Mouse (Mus musculus) heart, postnatal 0 days (tissue): ENCODE measurements around the gene Dcpp3. TPM values are rescaled to one million over a fixed set of nuclear protein-coding genes. Genes with fewer than 3 reads are reported as not detected.
"Not testable (repeated sequence)": the region's sequence is repeated elsewhere in the genome, so short reads cannot be mapped to it uniquely, and the experiment has no call there.

Experiments used
- ATAC-seq: fragments of 200-750 bp; cut with Nextera tagmentation; 2 replicates; pipeline ENCODE4 v1.8.0; 2017; ENCODE audit warnings: low read depth, moderate number of reproducible peaks, moderate library complexity; ENCODE audit not compliant: insufficient read depth
- DNase-seq: peaks from one replicate; pipeline ENCODE4 v3.0.0-alpha.2; 2016; ENCODE audit warnings: low spot score
- H3K27ac ChIP-seq: fragments of 300-500 bp; sonication (generic); 2 replicates; pipeline ENCODE4 v1.5.1; 2014; ENCODE audit warnings: low read depth, mild to moderate bottlenecking
- H3K27me3 ChIP-seq: fragments of 300-500 bp; sonication (generic); 2 replicates; pipeline ENCODE4 v1.6.1; 2014; ENCODE audit warnings: low read length, mixed read lengths; ENCODE audit not compliant: control insufficient read depth, insufficient read depth
- H3K36me3 ChIP-seq: fragments of 300-500 bp; sonication (generic); replicated peaks from 2 replicates; pipeline ENCODE4 v1.6.1; 2014; ENCODE audit warnings: low read length, mixed read lengths; ENCODE audit not compliant: control insufficient read depth, insufficient read depth
- H3K4me1 ChIP-seq: fragments of 300-500 bp; sonication (generic); 2 replicates; pipeline ENCODE4 v1.6.1; 2014; ENCODE audit warnings: antibody characterized with exemption; ENCODE audit not compliant: control insufficient read depth, insufficient read depth
- H3K4me2 ChIP-seq: fragments of 300-500 bp; sonication (generic); 2 replicates; pipeline ENCODE4 v1.6.1; 2014; ENCODE audit warnings: low read depth, mild to moderate bottlenecking, low read length, moderate library complexity
- H3K4me3 ChIP-seq: fragments of 300-500 bp; sonication (generic); 2 replicates; pipeline ENCODE4 v1.5.1; 2014; ENCODE audit warnings: low read depth, low read length
- H3K9ac ChIP-seq: fragments of 300-500 bp; sonication (generic); replicated peaks from 2 replicates; pipeline ENCODE4 v1.6.1; 2014; ENCODE audit warnings: low read depth, low read length, mixed read lengths
- H3K9me3 ChIP-seq: fragments of 300-500 bp; sonication (generic); replicated peaks from 2 replicates; pipeline ENCODE4 v1.6.1; 2016; ENCODE audit warnings: low read length; ENCODE audit not compliant: control insufficient read depth
- CTCF ChIP-seq: IDR thresholded peaks from 2 replicates; pipeline ENCODE4 v1.5.1; 2016; ENCODE audit warnings: antibody characterized with exemption, control low read depth, low read depth
- EP300 ChIP-seq: IDR thresholded peaks from 2 replicates; pipeline ENCODE4 v1.6.1; 2016; ENCODE audit warnings: antibody characterized with exemption, low read depth
- WGBS: fragments of 180-500 bp; shearing (Covaris S2); extraction: QIAGEN DNeasy Blood & Tissue Kit; methylation state at CpG from one replicate; pipeline ENCODE4 v1.1.7; 2014; 5-methylcytosine and 5-hydroxymethylcytosine counted together
- polyA plus RNA-seq: library from polyadenylated mRNA; unstranded; fragments of >200 nt; fragmentation: Nextera tagmentation; extraction: Ambion mirVana; gene quantifications from 2 replicates; pipeline ENCODE4 v1.2.1, GENCODE M21; 2015
- total RNA-seq: library from RNA; depleted of rRNA; stranded (reverse); fragments of >200 nt; gene quantifications from 2 replicates; pipeline ENCODE4 v1.2.3, GENCODE M21; 2014; ENCODE audit warnings: low replicate concordance

Gene Dcpp3
- total and polyA plus RNA-seq, 2 experiments from 2014 or later, result not detected

DNA sequence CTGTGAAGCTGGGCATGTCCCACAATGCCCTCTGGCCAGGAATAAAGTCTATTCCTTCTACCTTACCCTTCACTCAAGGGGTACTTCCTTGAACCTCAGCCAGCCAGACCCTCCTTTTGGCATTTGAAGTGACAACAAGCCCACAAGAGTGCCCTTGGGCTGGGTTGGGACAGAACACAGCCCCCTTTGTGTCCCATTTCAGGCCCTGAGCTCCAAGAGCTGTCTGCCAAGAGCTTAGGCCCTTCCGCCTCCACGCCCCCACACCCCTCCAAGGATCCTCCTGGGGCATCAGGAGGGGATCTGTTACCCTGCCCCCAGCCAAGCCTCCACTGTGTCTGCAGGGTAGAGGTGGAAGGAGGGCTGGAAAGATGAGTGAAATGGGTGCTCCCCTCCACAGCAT lies 40.1 kb upstream of the Dcpp3 start:
- Histone ChIP-seq H3K9ac (no peak overlapping the region), H3K27me3 (no peaks in the 10 kb centered on the region), H3K9me3 (no peaks in the 10 kb centered on the region), H3K4me2 (no peak overlapping the region), H3K4me1 (no peaks in the 10 kb centered on the region), H3K4me3 (no peak overlapping the region), H3K36me3 (no peaks in the 10 kb centered on the region), H3K27ac (no peak overlapping the region)
- 91% methylated on average over 2 of the region's 2 CpGs for WGBS
- DNase-seq (no peak), ATAC-seq (no peak)
- TF ChIP-seq EP300, result no peak
- no peak for TF ChIP-seq CTCF

DNA sequence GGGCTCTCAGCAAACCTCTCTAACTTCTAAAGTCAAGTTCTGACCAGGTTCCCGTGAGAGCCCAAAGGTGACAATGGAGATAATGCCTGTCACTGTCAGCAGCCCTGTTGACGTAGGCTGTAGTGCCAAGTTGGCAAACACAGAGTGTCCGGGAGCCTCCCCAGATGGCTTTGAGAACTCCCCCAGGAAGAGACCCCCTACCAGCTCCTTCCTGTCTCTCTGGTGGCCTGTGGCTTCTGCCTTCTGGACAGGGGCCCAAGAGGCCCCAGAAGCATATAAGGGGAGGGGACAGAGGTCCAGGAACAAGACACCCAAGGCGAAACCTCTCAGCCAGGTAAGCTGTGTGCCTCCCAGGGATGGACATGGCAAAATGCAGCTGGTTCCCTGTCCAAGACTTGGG lies 36.7 kb upstream of the Dcpp3 start, which contains the start of the genes Dcpp1 and Dcpp2:
Dcpp1 (plus strand) TSS at position 301 of the 400 bp plus-strand sequence.
Dcpp2 (plus strand) TSS at position 305 of the 400 bp plus-strand sequence.
- not testable (repeated sequence) for H3K4me3 ChIP-seq, H3K4me2 ChIP-seq, H3K27ac ChIP-seq, DNase-seq, H3K27me3 ChIP-seq, H3K9me3 ChIP-seq, H3K36me3 ChIP-seq, ATAC-seq, H3K4me1 ChIP-seq, H3K9ac ChIP-seq
- 39% methylated on average over 4 of the region's 4 CpGs for WGBS

DNA sequence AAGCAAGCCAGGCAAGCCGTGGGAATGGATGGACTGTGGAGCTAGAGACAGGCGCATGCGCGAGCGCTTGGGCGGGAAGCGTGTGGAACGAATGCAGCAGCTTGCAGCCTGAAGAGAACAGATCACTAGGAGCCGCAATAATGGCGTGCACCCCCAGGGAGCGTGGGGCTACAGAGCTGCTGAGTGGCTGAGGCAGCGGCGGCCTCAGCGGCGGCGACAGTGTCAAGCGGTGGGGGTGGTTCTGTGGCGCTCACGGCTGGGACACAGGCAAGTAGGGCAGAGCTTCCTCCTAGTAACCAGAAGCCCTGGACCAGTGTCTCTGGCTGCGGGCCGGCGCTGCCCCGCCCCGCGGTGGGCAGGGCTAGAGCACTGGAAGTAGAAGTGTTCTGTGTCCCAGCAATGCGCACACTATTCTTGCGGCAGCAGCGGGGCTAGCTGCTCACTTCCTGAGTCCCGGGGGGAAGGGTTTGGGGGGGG lies 7.3 kb downstream of the Dcpp3 start:
- Histone ChIP-seq H3K9ac (peak overlapping the region; percentile 62), H3K36me3 (no peaks in the 10 kb centered on the region), H3K4me3 (peak overlapping the region; percentile 60), H3K4me2 (peak overlapping the region; percentile 82), H3K9me3 (no peaks in the 10 kb centered on the region), H3K27ac (peak overlapping the region; percentile 87), H3K4me1 (peaks cover 9% of the 10 kb centered on the region), H3K27me3 (no peaks in the 10 kb centered on the region)
- WGBS, result under 1% methylated on average over 29 of the region's 29 CpGs
- DNase-seq (peak; percentile 88), ATAC-seq (peak; percentile 98)
- no peak; the same call in 1 of the 2 replicates for TF ChIP-seq CTCF
- TF ChIP-seq EP300, result no peak

DNA sequence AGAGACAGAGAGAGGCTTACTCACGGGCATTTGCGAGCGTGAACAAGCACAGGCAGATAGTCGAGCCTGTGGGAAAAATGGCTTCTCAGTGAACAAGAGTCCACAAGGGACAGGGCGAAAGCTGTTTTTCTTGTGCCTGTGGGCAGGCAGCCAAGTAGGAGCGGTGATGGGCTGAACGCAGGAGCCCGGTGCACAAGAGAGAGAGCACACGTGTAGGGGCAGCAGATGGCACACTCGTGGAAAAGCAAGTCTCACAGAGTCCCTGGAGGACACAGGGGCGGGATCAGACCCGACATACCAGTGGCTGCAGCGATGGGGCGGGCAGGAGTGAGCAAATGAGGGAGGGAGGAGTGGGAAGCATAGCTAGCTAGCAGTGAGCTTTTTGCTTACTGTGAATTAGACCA lies 7.8 kb downstream of the Dcpp3 start:
- WGBS, result under 1% methylated on average over 14 of the region's 14 CpGs
- peaks cover 9% of the 10 kb centered on the region for H3K4me1 ChIP-seq
- H3K4me2 ChIP-seq, result peak overlapping the region; percentile 82
- H3K27me3 ChIP-seq, result no peaks in the 10 kb centered on the region
- ATAC-seq (peak; percentile 81), DNase-seq (peak; percentile 74)
- H3K9me3 ChIP-seq, result no peaks in the 10 kb centered on the region
- H3K27ac ChIP-seq, result peak overlapping the region; percentile 87
- TF ChIP-seq EP300, result no peak
- no peak for TF ChIP-seq CTCF
- peak overlapping the region; percentile 60 for H3K4me3 ChIP-seq
- no peaks in the 10 kb centered on the region for H3K36me3 ChIP-seq
- H3K9ac ChIP-seq, result peak overlapping the region; percentile 62

DNA sequence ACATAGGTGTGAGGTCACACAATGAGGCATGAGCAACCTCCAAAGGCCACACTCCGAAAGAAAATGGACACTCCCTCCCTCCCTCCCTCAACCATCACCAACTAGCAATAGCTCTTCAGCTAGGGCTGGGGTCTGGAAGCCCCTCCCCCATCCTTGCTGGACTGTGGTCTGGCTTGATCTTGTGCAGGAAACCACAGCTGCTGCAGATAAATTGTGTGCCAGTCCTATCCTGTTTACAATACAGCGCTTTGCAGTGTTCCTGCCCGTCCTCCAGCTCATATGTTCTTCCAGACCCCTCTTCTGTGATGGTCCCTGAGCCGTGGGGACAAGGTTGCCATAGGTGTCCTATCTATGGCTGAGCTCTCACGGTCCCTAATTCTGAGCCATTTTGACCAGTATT lies 13.9 kb downstream of the Dcpp3 start:
- ATAC-seq (no peak), DNase-seq (no peak)
- H3K27ac ChIP-seq, result no peak overlapping the region
- TF ChIP-seq CTCF (no peak), EP300 (no peak)
- no peaks in the 10 kb centered on the region for H3K27me3 ChIP-seq
- H3K4me3 ChIP-seq, result no peak overlapping the region
- no peaks in the 10 kb centered on the region for H3K4me1 ChIP-seq
- H3K9me3 ChIP-seq, result no peaks in the 10 kb centered on the region
- H3K36me3 ChIP-seq, result no peaks in the 10 kb centered on the region
- no peak overlapping the region for H3K9ac ChIP-seq
- 63% methylated on average over 5 of the region's 5 CpGs for WGBS
- no peak overlapping the region for H3K4me2 ChIP-seq

DNA sequence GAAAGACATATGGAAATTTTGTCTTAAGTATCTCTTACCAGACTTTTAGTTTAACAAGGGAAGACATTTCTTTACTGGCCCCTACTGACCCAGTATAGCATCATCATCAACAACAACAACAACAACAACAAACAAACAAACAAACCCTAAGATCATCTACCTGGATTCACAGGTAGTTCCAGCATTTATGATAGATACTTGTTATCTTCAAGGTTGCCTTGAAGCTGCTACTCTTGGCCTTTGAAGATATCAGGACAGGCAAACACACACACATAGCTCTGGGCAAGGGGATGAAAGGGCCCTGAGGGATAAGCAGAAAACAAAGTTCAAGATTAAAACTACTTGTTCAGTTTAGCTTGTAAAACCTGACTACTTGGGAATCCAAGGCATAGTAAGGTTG lies 24.1 kb downstream of the Dcpp3 start, which contains the start of gene Sbp:
Sbp (plus strand) TSS at position 301 of the 400 bp plus-strand sequence.
- no peak for TF ChIP-seq CTCF
- TF ChIP-seq EP300, result no peak

DNA sequence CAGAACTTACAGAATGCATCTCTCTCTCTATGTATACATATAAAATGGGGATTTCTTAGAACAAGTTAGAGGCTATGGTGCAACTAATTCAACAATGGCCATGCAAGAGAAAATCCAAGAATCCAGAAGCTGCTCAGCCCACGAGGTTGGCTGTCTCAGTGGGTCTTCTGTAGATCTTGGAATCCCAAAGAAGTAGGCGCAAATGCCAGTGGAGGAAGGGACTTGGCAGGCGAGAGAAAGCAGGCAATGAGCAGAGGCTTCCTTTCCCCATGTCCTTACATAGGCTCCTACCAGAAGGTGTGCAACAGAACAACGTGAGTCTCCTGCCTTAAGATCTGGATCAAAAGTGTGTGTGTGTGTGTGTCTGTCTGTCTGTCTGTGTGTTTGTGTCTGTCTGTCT lies 30.2 kb downstream of the Dcpp3 start:
- H3K27me3 ChIP-seq, DNase-seq, H3K4me3 ChIP-seq, H3K4me1 ChIP-seq, H3K9me3 ChIP-seq, ATAC-seq, H3K36me3 ChIP-seq, H3K27ac ChIP-seq, H3K4me2 ChIP-seq, H3K9ac ChIP-seq: not testable (repeated sequence)
- WGBS, result 69% methylated on average over 4 of the region's 4 CpGs

More for the DNA sequence above, 24.1 kb downstream of the Dcpp3 start, which contains the start of gene Sbp:
- ATAC-seq (no peak), DNase-seq (no peak)
- H3K9ac ChIP-seq, result no peak within 1 kb of the TSS
- H3K4me3 ChIP-seq, result no peak within 1 kb of the TSS
- 0 out of 2 replicates have a peak, but pooled peaks cover 2% of the 10 kb centered on the region for H3K27me3 ChIP-seq
- H3K36me3 ChIP-seq, result no peaks in the 10 kb centered on the region
- no peaks in the 10 kb centered on the region for H3K4me1 ChIP-seq
- no peak within 1 kb of the TSS for H3K4me2 ChIP-seq
- H3K9me3 ChIP-seq, result no peaks in the 10 kb centered on the region
- H3K27ac ChIP-seq, result no peak within 1 kb of the TSS
